Mouse (Mus musculus) mouse embryonic stem cell (cell line): ENCODE data around the gene Pigk.

Experiments used
- in situ Hi-C, 2 experiments: fragments of 300-500 bp; cut with MboI; formaldehyde crosslinking; loops; 1 replicate in 1 of 2; 3 replicates in 1 of 2; pipeline ENCODE4 v1.14.3; 2019 to 2020; ENCODE audit warnings: low sequenced_read_pairs in 2 of 2, low pct_unique_long_range_greater_than_20kb in 1 of 2, mixed read lengths in 1 of 2; ENCODE audit not compliant: unreplicated experiment in 1 of 2

The Pigk gene

DNA sequence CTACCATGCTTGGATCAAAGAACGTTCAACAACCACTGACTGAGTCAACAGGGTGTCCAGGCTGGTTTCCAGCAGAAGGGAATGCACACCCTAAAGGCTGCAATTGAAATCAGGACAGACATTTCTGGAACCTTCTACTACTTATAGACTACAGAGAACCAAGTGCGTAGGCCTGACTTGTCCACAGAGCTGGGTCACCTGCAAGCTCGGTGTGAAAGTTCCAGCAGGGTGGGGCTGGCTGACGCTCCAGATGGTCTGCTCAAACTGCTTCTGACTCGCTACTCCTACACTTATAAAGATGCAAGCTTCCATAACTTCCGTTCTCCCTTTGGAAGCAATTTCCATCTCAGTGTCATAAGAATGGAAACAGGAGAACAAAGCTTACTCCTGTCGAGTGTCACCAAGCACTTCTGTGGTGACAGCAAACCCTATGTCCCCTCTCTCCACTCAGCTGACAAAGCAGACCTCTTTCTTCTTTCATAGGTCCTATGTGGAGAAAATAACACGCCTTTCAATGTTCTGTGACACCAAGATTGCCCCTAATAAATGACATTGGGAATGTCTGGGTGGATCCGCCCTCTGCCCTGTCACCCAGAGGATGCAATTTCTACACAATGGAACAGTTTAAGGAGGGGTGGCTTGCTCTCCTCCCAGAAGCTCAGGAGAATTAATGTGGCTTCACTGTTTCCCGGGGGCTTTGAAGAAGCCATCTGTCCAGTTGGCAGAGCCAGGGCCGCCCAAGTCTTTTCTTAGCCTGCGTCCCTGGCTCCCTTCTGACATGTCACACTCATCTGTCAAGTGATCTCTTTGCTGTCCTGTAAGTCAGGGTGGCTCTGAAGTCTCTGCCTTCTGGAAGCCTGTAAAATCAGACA lies 154.0 kb downstream of the Pigk start:
- in situ Hi-C loops, result no loop called here

DNA sequence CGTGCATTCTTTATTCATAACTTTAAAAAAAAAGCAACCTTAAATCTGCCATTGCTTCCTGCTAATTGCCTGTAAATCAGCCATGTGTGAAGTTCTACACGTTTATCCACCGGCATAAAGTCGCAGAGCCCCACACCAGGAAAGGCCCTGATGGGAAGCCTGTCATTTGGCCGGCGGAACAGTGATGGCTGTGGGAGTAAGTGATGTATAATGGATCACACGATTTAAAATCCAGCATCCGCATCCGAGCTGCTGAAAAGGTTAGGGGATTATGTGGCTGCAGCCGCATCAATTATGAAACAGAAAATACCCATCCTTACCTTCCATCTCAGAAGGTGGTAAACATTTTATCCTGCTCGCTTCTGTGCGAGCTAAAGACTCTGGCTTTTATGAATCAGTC lies 158.2 kb downstream of the Pigk start:
- in situ Hi-C loops, result no loop called here

DNA sequence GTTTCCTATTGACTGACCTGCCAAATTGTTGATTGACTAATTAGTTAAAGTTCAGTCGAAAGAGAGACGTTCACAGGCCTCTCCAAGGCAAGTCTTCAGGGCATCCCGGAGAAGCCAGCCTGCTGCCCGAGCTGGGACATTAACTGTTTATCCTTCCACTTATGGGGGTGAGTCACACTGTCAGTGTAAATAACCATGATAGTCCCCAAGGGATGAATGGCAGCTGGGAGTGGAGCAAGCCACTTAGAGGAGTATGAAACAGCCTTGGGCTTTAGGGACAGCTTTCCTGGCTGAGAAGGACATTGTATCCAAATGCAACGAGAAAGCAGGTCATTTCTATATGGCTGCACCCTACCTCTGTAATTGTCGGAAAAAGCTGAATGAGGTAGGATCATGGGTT lies 158.7 kb downstream of the Pigk start:
- in situ Hi-C loops, result no loop called here

DNA sequence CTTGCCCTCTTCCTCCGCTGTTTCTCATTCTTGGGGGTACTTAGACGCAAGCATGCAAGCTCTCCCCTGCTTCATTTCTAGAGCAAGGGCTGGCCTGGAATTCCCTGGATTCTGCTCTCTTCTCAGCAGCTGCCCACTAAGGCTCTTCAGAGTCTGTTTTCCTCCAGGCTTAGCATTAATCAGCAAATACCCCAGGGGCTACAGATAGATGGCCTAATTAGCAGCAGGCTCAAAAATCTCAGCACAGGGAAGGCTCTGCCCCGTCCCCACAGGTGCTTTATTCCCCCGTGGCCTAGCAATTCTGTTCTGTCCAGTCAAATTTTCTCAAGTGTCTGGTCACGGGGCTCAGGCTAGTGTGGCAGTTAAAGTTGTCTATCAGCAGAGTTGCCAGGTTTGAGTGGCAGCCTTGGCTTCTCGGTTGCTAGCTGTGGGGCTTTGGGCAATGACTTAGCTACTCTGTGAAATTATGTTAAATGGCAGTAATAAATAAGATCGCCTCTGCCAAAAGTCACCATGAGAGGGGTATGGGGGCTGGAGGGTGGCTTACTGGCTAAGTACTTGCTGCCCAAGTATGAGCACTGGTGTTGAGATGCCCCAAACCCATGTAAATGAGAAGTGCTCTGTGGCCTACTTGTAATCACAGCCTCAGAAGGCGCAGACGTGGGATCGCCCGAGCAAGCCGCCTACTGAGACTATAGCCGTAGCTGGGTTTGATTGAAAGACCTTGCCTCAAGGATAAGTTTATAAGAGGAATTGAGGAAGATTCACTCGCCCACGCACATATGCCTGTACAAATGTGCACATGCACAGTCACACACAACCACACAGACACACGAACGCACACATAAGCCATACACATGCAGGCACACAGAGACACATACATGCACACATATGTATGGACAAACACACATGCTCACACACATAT lies 160.8 kb downstream of the Pigk start:
- in situ Hi-C loops, result no loop called here

DNA sequence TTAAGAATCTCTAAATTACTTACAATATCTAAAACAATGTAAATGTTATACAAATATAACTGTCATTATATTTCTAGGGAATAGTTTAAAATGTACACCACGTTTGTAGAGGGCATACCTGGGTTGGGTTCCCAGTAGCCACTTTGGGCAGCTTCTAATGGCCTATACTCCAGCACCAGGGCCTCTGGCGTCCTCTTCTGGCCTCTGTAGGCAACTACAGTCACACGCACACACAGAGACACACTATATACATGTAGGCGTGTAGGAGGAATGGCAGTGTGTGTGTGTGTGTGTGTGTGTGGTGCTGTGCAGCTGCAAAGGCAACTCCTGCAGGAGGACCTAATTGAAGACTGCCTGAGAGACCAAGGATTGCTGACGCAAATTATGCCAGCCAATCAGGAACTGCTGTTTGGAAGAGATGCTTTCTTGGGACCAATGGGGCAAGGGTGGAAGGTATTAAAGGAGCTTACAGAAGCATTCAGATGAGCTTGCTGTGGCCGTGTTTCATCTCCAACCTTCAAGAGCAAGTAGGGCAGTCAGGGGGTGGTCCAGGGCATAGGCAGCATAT lies 161.9 kb downstream of the Pigk start:
- in situ Hi-C loops, result no loop called here

DNA sequence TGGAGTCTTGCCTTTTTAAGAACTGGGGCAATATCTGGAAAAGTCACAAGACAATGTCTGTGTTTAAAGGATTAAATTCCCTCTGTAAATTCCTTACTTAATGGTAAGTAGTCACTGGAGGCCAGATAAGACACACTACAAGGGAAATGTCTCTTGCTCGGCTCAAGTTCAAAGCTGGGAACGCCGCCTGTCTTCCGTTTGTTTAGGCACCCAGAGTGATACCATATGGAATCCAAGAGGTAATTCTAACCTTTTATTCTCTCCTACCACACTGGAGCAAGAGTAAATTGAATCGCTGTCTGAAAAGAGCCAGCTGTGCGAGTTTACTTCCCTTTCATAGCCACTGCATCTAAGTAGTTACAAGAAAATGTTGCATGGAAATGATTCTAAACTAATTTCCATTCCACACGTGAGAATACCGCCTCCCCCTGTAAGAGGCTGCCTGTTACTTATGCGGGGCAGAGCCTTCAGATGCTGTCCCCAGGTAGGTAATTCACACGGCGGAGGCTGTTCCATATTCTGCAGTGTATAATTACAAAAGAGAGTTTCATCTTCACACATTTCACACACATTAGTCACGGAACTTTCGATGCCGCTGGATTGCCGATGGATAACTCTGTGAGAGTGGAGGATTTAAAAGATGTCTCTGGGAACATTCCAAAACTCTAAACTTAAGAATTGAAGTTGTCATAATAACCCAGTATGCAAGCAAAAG lies 166.4 kb downstream of the Pigk start:
- in situ Hi-C loops, result no loop called here

DNA sequence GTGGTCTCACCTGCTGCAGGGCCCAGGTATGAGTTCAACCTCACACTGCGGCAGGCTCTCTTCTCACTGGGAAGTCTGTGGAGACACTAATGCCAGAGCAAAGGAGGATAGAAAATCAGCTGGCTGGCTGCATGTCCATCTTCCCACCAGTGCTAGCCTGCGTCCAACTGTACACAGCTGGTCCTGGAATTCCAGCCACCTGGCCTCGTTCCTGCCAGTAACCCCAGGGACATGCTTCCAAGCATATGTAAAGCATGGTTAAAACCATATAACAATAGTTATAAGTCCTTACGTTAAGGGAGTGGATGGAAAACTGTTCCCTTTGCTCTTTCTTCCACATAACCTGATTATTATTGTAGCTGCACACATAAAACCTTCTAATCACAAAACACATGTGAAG lies 167.8 kb downstream of the Pigk start:
- in situ Hi-C loops, result no loop called here

DNA sequence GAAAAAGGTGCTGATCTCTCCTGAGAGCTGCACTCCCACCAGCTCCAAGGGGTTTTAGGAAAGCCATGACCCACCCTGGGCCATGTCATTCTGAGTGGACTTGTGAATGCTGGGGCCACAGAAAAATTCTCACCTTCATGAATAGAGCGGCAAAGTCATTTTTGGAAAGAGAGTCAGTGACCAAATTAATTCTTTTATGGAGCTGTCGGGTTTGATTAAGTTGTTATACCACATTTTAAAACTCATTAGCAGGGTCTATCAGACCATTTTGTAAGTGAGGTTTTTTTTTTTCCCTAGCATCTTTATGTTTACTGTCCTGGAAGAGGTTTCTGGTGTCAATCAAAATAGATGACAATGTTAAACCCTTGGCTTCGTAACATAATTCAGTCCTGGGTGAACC lies 169.7 kb downstream of the Pigk start:
- in situ Hi-C loops, result no loop called here

DNA sequence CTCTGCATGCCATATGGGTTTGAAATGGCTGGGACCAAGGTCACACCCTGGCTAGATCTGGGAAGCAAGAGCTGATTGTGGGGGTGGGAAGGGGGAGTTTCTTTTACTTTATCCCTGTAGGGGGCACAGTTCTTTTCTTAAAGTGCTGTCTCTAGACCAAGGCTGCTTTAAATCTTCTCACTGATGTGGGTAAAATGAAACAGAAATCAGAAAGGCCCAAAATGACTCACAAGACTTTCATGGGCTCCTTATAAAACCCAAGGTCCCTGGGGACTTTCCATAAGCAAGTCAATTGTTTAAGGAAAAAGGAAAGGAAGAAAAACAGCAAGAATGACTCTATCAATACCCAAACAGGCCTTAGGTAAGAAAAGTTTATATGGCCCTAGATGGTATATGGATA lies 172.8 kb downstream of the Pigk start:
- in situ Hi-C loops, result no loop called here

DNA sequence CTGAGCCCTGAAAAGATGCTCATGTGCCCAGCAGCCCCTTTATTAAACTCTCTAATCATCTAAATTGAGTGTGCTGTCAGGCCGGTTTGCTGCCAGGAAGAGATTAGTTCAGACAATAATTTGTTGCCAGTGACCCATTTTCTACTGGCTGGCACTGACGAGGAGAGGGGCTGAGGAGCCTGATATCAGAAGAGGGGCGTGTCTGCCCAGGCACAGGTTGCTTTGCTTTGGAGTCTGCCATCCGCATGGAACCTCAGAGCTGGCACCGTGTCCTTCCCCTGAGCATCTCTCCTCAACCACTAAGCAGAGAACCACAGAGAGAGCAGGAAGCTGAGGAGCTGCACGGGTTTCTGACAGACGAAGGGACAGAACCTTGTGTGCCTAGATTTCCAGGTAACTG lies 174.2 kb downstream of the Pigk start:
- in situ Hi-C loops, result no loop called here

DNA sequence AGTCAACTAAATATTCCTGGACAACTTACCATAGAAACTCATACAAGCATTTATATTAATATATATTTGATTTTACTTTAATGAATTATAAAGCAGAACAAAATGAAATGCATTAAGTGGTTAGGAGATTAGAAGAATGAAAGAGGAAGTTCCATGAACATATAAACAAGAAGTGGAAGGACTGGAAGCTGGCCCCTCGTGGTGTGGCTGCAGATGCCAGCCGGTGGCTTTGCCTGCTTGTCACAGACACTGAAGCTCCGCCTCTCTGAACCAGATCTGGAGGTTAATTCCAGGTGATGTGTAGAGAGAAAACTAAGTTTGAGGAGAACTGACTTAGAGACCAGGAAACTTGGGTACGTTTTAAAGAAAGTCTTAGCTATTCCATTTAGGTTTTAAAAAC lies 181.0 kb downstream of the Pigk start:
- in situ Hi-C loops, result no loop called here

DNA sequence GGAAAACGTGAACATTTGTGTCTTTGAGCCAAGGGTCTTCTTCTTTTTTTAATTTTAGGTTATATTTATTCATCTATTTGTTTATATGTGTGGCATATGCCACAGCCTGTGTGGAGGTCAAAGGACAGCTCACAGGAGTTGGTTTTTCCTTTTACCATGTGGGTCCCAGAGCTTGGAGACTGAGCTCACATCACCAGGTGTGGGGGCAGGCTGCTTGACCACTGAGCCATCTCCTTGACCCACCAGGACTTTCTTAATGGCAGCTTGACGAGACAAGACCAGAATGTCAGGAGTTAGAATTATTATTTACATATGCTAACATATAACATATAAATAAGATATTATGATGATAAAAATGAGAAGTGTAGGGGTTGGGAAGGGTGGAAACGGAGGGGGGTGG lies 182.2 kb downstream of the Pigk start:
- in situ Hi-C loops, result no loop called here

DNA sequence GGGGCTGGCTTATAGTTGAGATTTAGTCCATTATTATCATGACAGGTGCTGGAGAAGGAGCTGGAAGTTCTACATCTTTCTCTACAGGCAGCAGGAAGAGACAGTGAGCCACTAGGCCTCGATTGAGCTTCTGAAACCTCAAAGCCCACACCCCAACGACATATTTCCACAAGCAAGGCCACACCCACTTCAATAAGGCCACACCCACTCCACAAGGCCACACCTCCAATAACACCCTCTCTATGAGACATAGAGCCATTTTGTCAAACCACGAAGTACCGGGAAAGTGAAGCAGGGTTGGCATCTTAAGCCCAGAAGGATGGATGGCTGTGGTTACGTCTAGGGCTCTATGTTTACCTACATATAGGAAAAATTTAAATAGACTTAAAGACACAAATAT lies 183.3 kb downstream of the Pigk start:
- in situ Hi-C loops, result no loop called here

DNA sequence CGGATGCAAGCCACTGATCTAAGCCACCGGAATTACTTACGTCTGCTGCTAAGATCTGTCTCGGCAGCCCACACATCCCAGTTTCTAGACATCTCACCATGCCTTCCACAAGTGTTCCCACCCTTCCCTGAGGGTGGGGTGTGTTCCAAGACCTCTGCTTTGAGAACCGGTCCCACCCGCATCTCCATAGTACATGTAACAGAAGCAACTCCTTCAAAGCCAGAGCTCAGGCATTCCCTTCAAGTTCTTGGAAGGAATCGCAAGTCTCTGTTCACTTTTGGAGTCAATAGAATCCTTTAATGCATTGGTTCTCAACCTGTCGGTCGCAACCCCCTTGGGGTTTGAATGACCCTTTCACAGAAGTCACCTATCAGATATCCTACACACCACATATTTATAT lies 185.0 kb downstream of the Pigk start:
- in situ Hi-C loops, result no loop called here

DNA sequence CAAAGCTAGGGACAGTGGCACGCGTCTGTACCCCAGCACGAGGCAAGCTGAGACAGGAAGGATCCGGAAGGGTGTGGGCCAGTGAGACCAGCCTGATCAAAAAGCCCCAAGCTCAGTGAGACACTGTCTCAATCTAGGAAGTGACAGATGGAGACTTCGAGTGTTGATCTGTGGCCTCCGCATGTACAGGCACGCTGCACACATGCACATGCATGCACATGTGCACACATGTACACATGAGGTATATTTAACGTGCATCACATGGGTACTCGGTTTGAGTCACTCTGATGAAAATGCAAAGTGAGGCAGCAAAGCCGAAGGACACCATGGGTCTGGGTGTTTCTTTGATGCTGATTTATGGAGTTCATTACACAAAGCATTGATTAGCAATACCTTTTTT lies 191.1 kb downstream of the Pigk start:
- in situ Hi-C loops, result loop anchor here in 1 of 2 experiments (5.0 kb wide), 1 partner anchor 48 kb away; no protein-coding TSS in a partner anchor

DNA sequence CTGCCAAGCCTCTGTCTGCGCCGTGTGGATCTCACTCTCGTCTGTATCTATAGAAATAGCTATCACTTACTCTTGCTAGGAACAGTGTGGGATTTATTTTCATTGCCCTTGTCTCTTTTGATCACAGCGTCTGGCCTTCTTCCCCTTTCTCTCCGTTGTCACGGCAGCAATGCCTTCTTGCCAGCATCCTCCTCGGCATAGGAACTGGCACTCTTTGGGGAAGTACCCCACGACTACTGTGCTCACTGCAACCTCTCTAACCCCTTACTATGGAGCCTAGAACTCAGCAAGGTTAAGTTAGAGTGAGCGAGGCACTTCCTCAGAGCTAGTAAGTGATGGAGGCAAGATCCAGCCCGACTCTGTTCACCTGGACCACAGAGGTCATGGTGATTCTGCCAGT lies 191.9 kb downstream of the Pigk start:
- in situ Hi-C loops, result loop anchor here in 1 of 2 experiments (5.0 kb wide), 1 partner anchor 48 kb away; no protein-coding TSS in a partner anchor

DNA sequence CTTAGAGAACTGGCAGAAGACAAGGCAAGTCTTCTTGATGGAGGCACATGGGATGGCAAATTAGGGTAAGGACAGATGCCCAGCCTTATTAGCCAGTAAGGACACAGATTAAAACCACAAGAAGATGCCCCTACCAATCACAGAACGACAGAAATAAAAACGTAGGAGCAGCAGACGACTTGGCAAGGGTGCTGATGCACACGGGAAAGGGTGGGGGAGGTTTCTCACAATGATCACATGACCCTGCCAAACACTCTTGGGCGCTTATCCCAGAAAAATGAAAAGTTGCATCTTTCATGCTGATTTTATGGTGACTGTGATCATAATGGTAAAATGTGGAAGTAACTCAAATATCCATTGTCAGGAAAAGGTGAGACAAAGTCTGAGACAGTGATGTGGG lies 193.2 kb downstream of the Pigk start:
- in situ Hi-C loops, result loop anchor here in 1 of 2 experiments (5.0 kb wide), 1 partner anchor 50 kb away; no protein-coding TSS in a partner anchor

DNA sequence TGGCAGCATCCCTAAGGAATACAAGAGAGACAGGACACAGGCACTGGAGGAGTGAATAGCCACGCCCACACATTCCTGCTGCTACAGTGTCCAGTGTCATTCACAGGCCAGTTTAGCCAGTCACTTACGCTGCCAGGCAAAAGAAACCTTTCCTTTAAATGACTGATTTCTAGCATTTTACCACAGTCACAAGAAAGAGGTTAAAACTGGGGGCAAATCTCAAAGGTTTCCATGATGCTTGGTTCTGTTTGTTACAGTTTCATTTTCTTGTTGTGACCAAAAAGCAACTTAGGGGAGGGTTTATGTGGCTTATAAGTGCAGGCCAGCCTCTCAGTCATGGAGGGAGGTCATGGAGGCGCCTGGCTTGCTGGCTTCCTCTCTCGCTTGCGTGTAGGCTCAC lies 193.8 kb downstream of the Pigk start:
- in situ Hi-C loops, result loop anchor here in 1 of 2 experiments (5.0 kb wide), 1 partner anchor 50 kb away; no protein-coding TSS in a partner anchor
